Mouse (Mus musculus) liver, embryonic 14.5 days (tissue): Measurements from ENCODE around the gene Syne4. TPM values are rescaled to one million over a fixed set of nuclear protein-coding genes. Genes with fewer than 3 reads are reported as not detected.

Experiments used
- ATAC-seq: fragments of 200-750 bp; cut with Nextera tagmentation; 2 replicates; pipeline ENCODE4 v1.8.0; 2017; ENCODE audit warnings: moderate number of reproducible peaks, mild to moderate bottlenecking, moderate library complexity; ENCODE audit not compliant: insufficient read depth
- DNase-seq, 3 experiments: peaks; one replicate each; pipeline ENCODE4 v3.0.0-alpha.2; 2012 to 2013; ENCODE audit warnings: low read depth in 3 of 3, low spot score in 3 of 3
- H3K27ac ChIP-seq: fragments of 300-500 bp; sonication (generic); 2 replicates; pipeline ENCODE4 v1.5.1; 2014; ENCODE audit warnings: moderate library complexity, mild to moderate bottlenecking, control low read depth, inconsistent platforms
- H3K27me3 ChIP-seq: fragments of 300-500 bp; sonication (generic); 2 replicates; pipeline ENCODE4 v1.6.1; 2014; ENCODE audit warnings: mild to moderate bottlenecking, low read length, moderate library complexity; ENCODE audit not compliant: control insufficient read depth, insufficient read depth
- H3K36me3 ChIP-seq: fragments of 300-500 bp; sonication (generic); replicated peaks from 2 replicates; pipeline ENCODE4 v1.6.1; 2014; ENCODE audit warnings: low read depth; ENCODE audit not compliant: control insufficient read depth, insufficient read depth
- H3K4me1 ChIP-seq, 2 experiments: fragments of 200-500 bp in 1 of 2; fragments of 300-500 bp in 1 of 2; sonication (generic) in 1 of 2; replicated peaks; 2 replicates each; pipeline ENCODE4 v1.6.1; 2012 to 2014; ENCODE audit warnings: antibody characterized with exemption in 1 of 2, inconsistent platforms in 1 of 2, low read length in 1 of 2; ENCODE audit not compliant: control insufficient read depth in 2 of 2, insufficient read depth in 2 of 2
- H3K4me2 ChIP-seq: fragments of 300-500 bp; sonication (generic); 2 replicates; pipeline ENCODE4 v1.6.1; 2014; ENCODE audit warnings: low read depth, mild to moderate bottlenecking, control low read depth, moderate library complexity
- H3K4me3 ChIP-seq, 2 experiments: fragments of 200-500 bp in 1 of 2; fragments of 300-500 bp in 1 of 2; sonication (generic) in 1 of 2; 2 replicates each; pipeline ENCODE4 v1.5.1; 2012 to 2014; ENCODE audit warnings: low read depth in 2 of 2, low read length in 2 of 2, mild to moderate bottlenecking in 2 of 2, control low read depth in 1 of 2, inconsistent platforms in 1 of 2, moderate library complexity in 1 of 2; ENCODE audit not compliant: insufficient read depth in 1 of 2
- H3K9ac ChIP-seq: fragments of 300-500 bp; sonication (generic); replicated peaks from 2 replicates; pipeline ENCODE4 v1.6.1; 2014; ENCODE audit warnings: mild to moderate bottlenecking, control low read depth, moderate library complexity
- H3K9me3 ChIP-seq: fragments of 300-500 bp; sonication (generic); 2 replicates; pipeline ENCODE4 v1.6.1; 2016; ENCODE audit warnings: low read length, mixed read lengths; ENCODE audit not compliant: control insufficient read depth
- CTCF ChIP-seq: IDR thresholded peaks from 2 replicates; pipeline ENCODE4 v1.5.1; 2016; ENCODE audit warnings: antibody characterized with exemption, low read depth, control low read depth
- EP300 ChIP-seq: IDR thresholded peaks from 2 replicates; pipeline ENCODE4 v1.6.1; 2016; ENCODE audit warnings: antibody characterized with exemption, low read depth
- WGBS: fragments of 180-500 bp; shearing (Covaris S2); extraction: QIAGEN DNeasy Blood & Tissue Kit; methylation state at CpG from one replicate; pipeline ENCODE4 v1.1.7; 2014; ENCODE audit not compliant: insufficient replicate concordance; 5-methylcytosine and 5-hydroxymethylcytosine counted together
- polyA plus RNA-seq, 2 experiments: library from polyadenylated mRNA; depleted of rRNA in 1 of 2; stranded (reverse) in 1 of 2; unstranded in 1 of 2; fragments of >200 nt; fragmentation: Nextera tagmentation in 1 of 2; extraction: Ambion mirVana in 1 of 2; gene quantifications; 2 replicates each; pipeline versions ENCODE4 v1.2.1 to v1.2.3; 2012 to 2014

Syne4 gene
- polyA plus RNA-seq, 2 experiments: 7.6 to 11.1 TPM

DNA sequence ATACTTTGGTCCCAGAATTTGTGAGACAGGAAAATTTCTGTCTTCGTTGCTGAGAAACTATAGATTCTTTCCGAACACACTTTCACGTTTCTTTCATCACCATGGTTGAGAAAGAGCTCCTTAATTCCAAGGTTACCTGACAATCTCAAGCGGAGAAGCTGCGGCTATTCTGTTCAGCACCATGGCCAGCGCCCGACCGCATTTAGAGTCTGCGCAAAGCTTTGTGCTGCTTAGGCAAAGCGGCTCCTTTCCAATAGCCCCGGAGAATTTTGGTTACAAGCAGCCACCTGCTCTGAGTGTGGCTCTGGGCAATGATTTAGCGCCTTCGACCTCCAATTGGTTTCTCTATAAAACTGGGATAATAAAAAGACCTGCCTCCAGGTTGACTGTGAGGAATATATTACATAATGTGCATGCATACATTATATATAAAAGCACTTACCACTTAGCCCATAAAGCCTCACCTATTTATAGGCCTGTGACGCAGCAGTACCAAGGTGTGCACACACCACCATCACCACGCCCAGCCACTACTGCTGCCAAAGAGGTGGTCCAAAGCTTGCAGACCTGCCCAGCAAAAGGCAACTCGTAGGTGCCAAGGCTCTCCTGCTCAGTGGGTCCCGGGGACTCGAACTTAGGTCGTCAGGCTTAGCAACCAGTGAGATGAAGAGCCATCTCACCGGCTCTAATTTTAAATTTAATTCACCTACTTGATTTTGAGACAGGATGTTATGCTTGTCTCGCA is 32.2 kb downstream of the Syne4 start:
- DNase-seq: peak in 1 of 3 experiments; percentile 29
- Histone ChIP-seq H3K27me3 (0 out of 2 replicates have a peak, but pooled peaks cover 2% of the 10 kb centered on the region), H3K27ac (no peak overlapping the region), H3K36me3 (no peaks in the 10 kb centered on the region), H3K4me3 (no peak overlapping the region), H3K9ac (no peak overlapping the region), H3K4me2 (no peak overlapping the region), H3K4me1 (no peaks in the 10 kb centered on the region), H3K9me3 (no peaks in the 10 kb centered on the region)
- TF ChIP-seq EP300 (no peak), CTCF (no peak)
- no peak for ATAC-seq
- 19% methylated on average over 21 of the region's 21 CpGs for WGBS

DNA sequence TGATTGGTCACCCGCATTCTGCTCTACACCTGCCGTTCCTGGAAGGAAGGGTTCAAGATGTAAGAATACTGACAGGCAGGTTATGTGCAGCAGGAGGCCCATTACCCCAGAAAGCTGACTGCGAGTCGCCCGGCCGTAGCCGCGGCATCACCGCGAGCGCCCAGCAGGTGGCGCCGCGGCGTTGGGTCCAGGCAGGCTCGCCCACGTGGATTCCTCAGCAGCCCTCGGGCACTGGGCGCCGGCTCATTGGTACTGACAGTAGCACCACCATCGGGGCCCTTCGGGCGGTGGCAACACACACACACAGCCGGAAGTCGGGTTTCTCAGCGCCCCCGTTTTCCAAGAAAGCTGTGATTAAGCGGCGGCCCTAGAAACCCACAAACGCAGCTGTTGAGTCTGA is 33.2 kb downstream of the Syne4 start:
- no peak for TF ChIP-seq EP300
- TF ChIP-seq CTCF: peak; percentile 77
- no peak overlapping the region for H3K4me3 ChIP-seq
- no peak overlapping the region for H3K4me2 ChIP-seq
- peak in 1 of 3 experiments; percentile 17 for DNase-seq
- no peaks in the 10 kb centered on the region for H3K4me1 ChIP-seq
- H3K27me3 ChIP-seq: 0 out of 2 replicates have a peak, but pooled peaks cover 2% of the 10 kb centered on the region
- WGBS: 1% methylated on average over 30 of the region's 30 CpGs
- no peak overlapping the region for H3K27ac ChIP-seq
- no peaks in the 10 kb centered on the region for H3K36me3 ChIP-seq
- ATAC-seq: no peak
- H3K9me3 ChIP-seq: no peaks in the 10 kb centered on the region
- no peak overlapping the region for H3K9ac ChIP-seq

- Histone ChIP-seq H3K27ac (no peak overlapping the region), H3K27me3 (no peaks in the 10 kb centered on the region), H3K9me3 (no peaks in the 10 kb centered on the region), H3K4me2 (no peak overlapping the region), H3K4me1 (peaks cover 0 to 7% of the 10 kb centered on the region in 2 experiments; a peak in 1 of 4 replicates), H3K4me3 (no peak overlapping the region), H3K36me3 (no peaks in the 10 kb centered on the region), H3K9ac (no peak overlapping the region)
- WGBS: 19% methylated on average over 6 of the region's 6 CpGs
- ATAC-seq (peak; percentile 25), DNase-seq (peak in 1 of 3 experiments; percentile 36)
- no peak for TF ChIP-seq EP300
- TF ChIP-seq CTCF: peak; percentile 81
Observed at GRCm38 (mm10) chr7:30353279-30353822, 38.7 kb downstream of the Syne4 start.

- 51% methylated on average over 4 of the region's 4 CpGs for WGBS
- H3K27ac ChIP-seq: no peak overlapping the region
- TF ChIP-seq CTCF (no peak), EP300 (no peak)
Observed at GRCm38 (mm10) chr7:30354059-30354458, 39.5 kb downstream of the Syne4 start.

More at GRCm38 (mm10) chr7:30354059-30354458, 39.5 kb downstream of the Syne4 start:
- ATAC-seq (no peak; the same call in 1 of the 2 replicates), DNase-seq (no peak)
- Histone ChIP-seq H3K36me3 (no peaks in the 10 kb centered on the region), H3K4me2 (no peak overlapping the region), H3K9me3 (no peaks in the 10 kb centered on the region), H3K4me1 (peaks cover 0 to 7% of the 10 kb centered on the region in 2 experiments; a peak in 1 of 4 replicates), H3K27me3 (no peaks in the 10 kb centered on the region), H3K4me3 (no peak overlapping the region), H3K9ac (no peak overlapping the region)
